In the genomic region with DNA sequence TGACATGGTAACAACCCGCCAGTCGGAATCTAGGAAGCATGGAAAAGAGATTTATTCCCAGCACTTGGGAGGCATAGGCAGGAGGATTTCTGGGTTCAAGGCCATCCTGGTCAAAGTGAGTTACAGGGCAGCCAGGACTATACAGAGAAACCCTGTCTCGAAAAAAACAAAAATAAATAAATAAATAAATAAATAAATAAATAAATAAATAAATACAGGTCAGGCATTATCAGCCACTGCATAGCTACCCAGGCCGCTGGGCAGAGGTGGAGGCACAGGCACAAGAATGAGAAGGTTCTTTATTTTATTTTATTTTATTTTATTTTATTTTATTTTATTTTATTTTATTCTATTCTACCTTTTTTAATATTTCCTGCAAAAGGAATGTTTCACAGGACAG, we compare ENCODE assay signal across 14 mouse cellular contexts.
"Had no signal": no experiment of that assay in that cellular context is flagged by ENCODE, and none has a peak within 500 bp of the region (broad histone marks: within the 10 kb centered on the region; RNA-seq: fewer than 3 reads in every experiment).

No protein-coding gene starts in this region.

- H3K36me3 ChIP-seq: midbrain, embryonic 10.5 days; midbrain, embryonic 12.5 days; midbrain, embryonic 15.5 days; neural tube, embryonic 13.5 days; stomach, embryonic 15.5 days had no signal

- H3K9ac ChIP-seq: lung, embryonic 14.5 days; midbrain, embryonic 12.5 days; midbrain, embryonic 15.5 days; neural tube, embryonic 13.5 days; stomach, embryonic 15.5 days had no signal

- ATAC-seq: midbrain, embryonic 15.5 days had no signal

- H3K9me3 ChIP-seq: midbrain, embryonic 10.5 days; midbrain, embryonic 12.5 days; midbrain, embryonic 15.5 days; neural tube, embryonic 13.5 days; stomach, embryonic 15.5 days had no signal

- DNase-seq: lung, adult 18-20 months; lung, embryonic 14.5 days; lung, postnatal 10 days; lung, postnatal 4 days; right cerebral cortex, postnatal 14 days; thymus, adult 2 months; thymus, postnatal 25 days; thymus, postnatal 4 days had no signal

- H3K4me2 ChIP-seq: lung, embryonic 14.5 days; midbrain, embryonic 12.5 days; midbrain, embryonic 15.5 days; neural tube, embryonic 13.5 days; stomach, embryonic 15.5 days had no signal

- H3K4me1 ChIP-seq: midbrain, embryonic 10.5 days; midbrain, embryonic 12.5 days; midbrain, embryonic 15.5 days; neural tube, embryonic 13.5 days; stomach, embryonic 15.5 days had no signal

- H3K27ac ChIP-seq: midbrain, embryonic 10.5 days; midbrain, embryonic 12.5 days; midbrain, embryonic 15.5 days; neural tube, embryonic 13.5 days; stomach, embryonic 15.5 days; stomach, postnatal 0 days had no signal

- H3K27me3 ChIP-seq: midbrain, embryonic 12.5 days; midbrain, embryonic 15.5 days; neural tube, embryonic 13.5 days; stomach, embryonic 15.5 days had no signal

- H3K4me3 ChIP-seq: midbrain, embryonic 10.5 days; midbrain, embryonic 12.5 days; midbrain, embryonic 15.5 days; neural tube, embryonic 13.5 days; stomach, embryonic 15.5 days had no signal
